Mouse (Mus musculus): ENCODE results near the gene Ubxn10. TPM values are rescaled to one million over a fixed set of nuclear protein-coding genes. Genes with fewer than 3 reads are reported as not detected.

The Ubxn10 gene
- polyA plus RNA-seq, 1 experiment from 2014 or later, result 10.3 TPM

- H3K27ac ChIP-seq (replicated peaks), result no peak overlapping the region
- H3K4me1 ChIP-seq, result no peaks in the 10 kb centered on the region
- no peak overlapping the region for H3K4me2 ChIP-seq (replicated peaks)
- H3K9me3 ChIP-seq (replicated peaks), result no peaks in the 10 kb centered on the region
- H3K9ac ChIP-seq, result no peak overlapping the region
- WGBS, result 64% methylated on average over 8 of the region's 8 CpGs
- no peak for ATAC-seq (ENCODE audit: insufficient number of reproducible peaks, low FRiP score, low TSS enrichment, low read depth)
- peaks cover 3% of the 10 kb centered on the region; the same call in 1 of the 2 replicates for H3K27me3 ChIP-seq
- H3K36me3 ChIP-seq, result no peaks in the 10 kb centered on the region
- H3K4me3 ChIP-seq (replicated peaks), result no peak overlapping the region
Observed at GRCm38 (mm10) chr4:138701111-138701510, 35.9 kb downstream of the Ubxn10 start.

GRCm38 (mm10) chr4:138700184-138700982 is 36.6 kb downstream of the Ubxn10 start:
- WGBS, result 23% methylated on average over 15 of the region's 15 CpGs

GRCm38 (mm10) chr4:138698296-138698695 is 38.7 kb downstream of the Ubxn10 start:
- 66% methylated on average over 2 of the region's 2 CpGs for WGBS

More at GRCm38 (mm10) chr4:138700184-138700982, 36.6 kb downstream of the Ubxn10 start:
- no peaks in the 10 kb centered on the region for H3K4me1 ChIP-seq
- no peak overlapping the region for H3K27ac ChIP-seq (replicated peaks)
- H3K4me2 ChIP-seq (replicated peaks), result no peak overlapping the region
- H3K27me3 ChIP-seq, result peaks cover 6% of the 10 kb centered on the region; the same call in 1 of the 2 replicates
- H3K9ac ChIP-seq, result no peak overlapping the region
- H3K36me3 ChIP-seq, result no peaks in the 10 kb centered on the region
- no peaks in the 10 kb centered on the region for H3K9me3 ChIP-seq (replicated peaks)
- no peak for ATAC-seq (ENCODE audit: insufficient number of reproducible peaks, low FRiP score, low TSS enrichment, low read depth)
- H3K4me3 ChIP-seq (replicated peaks), result no peak overlapping the region

DNA sequence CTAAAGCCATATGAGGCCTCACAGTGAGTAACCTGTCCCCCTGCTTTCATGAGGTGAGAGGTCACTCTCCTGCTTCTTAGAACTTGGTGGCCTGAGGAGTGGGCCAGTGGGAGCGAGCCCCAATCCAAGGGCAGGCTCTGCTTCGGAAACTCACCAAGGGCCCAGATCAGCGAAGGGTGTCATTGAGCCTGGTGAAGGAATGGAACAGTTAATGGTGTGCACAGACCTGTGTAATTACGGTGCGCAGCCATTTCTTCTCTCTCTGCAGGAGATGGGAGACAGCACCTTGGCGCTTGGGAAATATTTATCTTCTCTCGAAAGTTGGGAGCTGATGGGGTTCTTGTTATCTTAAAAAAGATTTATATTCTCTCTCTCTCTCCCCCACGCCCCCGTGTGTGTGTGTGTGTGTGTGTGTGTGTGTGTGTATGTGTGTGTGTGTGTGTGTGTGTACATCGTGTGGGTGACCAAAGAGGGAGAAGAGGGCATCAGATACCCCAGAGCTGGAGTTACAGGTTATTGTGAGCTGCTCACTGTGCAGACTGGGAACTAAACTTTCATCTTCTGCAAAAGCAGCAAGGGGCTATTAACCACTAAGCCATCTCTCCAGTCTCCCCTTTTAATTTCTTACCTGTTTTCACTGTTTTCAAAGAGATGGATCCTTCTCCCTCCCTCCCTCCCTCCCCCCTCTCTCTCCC is 39.7 kb downstream of the Ubxn10 start:
- H3K4me3 ChIP-seq (replicated peaks), result no peak overlapping the region
- no peak overlapping the region for H3K4me2 ChIP-seq (replicated peaks)
- H3K27me3 ChIP-seq, result peaks cover 28% of the 10 kb centered on the region
- no peaks in the 10 kb centered on the region for H3K9me3 ChIP-seq (replicated peaks)
- no peak overlapping the region for H3K9ac ChIP-seq
- no peaks in the 10 kb centered on the region for H3K4me1 ChIP-seq
- WGBS, result 34% methylated on average over 7 of the region's 10 CpGs
- H3K27ac ChIP-seq (replicated peaks), result no peak overlapping the region
- no peak for ATAC-seq (ENCODE audit: insufficient number of reproducible peaks, low FRiP score, low TSS enrichment, low read depth)
- no peaks in the 10 kb centered on the region for H3K36me3 ChIP-seq

More at GRCm38 (mm10) chr4:138698296-138698695, 38.7 kb downstream of the Ubxn10 start:
- Histone ChIP-seq H3K4me3 (replicated peaks) (no peak overlapping the region), H3K9ac (no peak overlapping the region), H3K27me3 (peaks cover 20% of the 10 kb centered on the region), H3K4me2 (replicated peaks) (no peak overlapping the region), H3K36me3 (no peaks in the 10 kb centered on the region), H3K9me3 (replicated peaks) (no peaks in the 10 kb centered on the region), H3K4me1 (no peaks in the 10 kb centered on the region), H3K27ac (replicated peaks) (no peak overlapping the region)
- no peak for ATAC-seq (ENCODE audit: insufficient number of reproducible peaks, low FRiP score, low TSS enrichment, low read depth)

GRCm38 (mm10) chr4:138696720-138697119 is 40.2 kb downstream of the Ubxn10 start:
- no peak overlapping the region for H3K9ac ChIP-seq
- 11% methylated on average over 7 of the region's 7 CpGs for WGBS

DNA sequence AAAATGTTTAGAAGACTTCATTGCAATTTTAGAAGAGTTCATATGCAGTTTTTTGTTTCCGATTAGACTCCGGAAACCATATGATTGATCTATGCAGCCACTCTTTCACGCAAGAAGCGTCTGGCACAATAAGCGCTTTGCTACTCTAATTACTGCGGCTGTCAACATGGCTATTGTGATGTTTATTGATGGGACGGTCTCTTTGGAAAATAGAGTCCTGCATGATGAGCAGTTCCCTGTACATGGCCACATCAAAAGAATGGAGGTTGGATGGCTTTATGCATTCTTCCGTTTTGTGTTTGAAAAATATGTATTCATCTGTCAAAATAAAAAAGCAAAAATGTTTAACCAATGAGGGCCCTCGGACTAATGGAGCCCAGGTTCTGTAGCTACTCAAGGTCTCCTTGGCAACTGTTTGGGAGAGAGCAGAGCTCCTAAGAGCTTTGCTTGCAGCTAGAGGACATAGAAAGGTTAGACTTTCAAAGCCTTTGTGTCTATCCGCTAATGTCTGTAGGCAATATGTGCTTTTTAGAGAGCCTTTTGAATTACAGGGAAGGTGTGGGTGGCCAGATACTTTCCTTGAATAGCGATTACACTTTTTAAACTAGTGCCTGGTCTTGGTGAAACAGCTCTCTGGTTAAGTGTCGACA is 43.8 kb downstream of the Ubxn10 start:
- H3K27me3 ChIP-seq, result peaks cover 65% of the 10 kb centered on the region
- H3K4me2 ChIP-seq (replicated peaks), result no peak overlapping the region
- 46% methylated on average over 12 of the region's 12 CpGs for WGBS
- no peak overlapping the region for H3K27ac ChIP-seq (replicated peaks)
- H3K9me3 ChIP-seq (replicated peaks), result no peaks in the 10 kb centered on the region
- H3K9ac ChIP-seq, result no peak overlapping the region
- no peak for ATAC-seq (ENCODE audit: insufficient number of reproducible peaks, low FRiP score, low TSS enrichment, low read depth)
- no peak overlapping the region for H3K4me3 ChIP-seq (replicated peaks)
- no peaks in the 10 kb centered on the region for H3K36me3 ChIP-seq
- no peaks in the 10 kb centered on the region for H3K4me1 ChIP-seq

More at GRCm38 (mm10) chr4:138696720-138697119, 40.2 kb downstream of the Ubxn10 start:
- ATAC-seq (ENCODE audit: insufficient number of reproducible peaks, low FRiP score, low TSS enrichment, low read depth), result no peak
- no peaks in the 10 kb centered on the region for H3K4me1 ChIP-seq
- H3K9me3 ChIP-seq (replicated peaks), result no peaks in the 10 kb centered on the region
- H3K4me2 ChIP-seq (replicated peaks), result no peak overlapping the region
- H3K27ac ChIP-seq (replicated peaks), result no peak overlapping the region
- no peaks in the 10 kb centered on the region for H3K36me3 ChIP-seq
- peaks cover 34% of the 10 kb centered on the region for H3K27me3 ChIP-seq
- H3K4me3 ChIP-seq (replicated peaks), result no peak overlapping the region

DNA sequence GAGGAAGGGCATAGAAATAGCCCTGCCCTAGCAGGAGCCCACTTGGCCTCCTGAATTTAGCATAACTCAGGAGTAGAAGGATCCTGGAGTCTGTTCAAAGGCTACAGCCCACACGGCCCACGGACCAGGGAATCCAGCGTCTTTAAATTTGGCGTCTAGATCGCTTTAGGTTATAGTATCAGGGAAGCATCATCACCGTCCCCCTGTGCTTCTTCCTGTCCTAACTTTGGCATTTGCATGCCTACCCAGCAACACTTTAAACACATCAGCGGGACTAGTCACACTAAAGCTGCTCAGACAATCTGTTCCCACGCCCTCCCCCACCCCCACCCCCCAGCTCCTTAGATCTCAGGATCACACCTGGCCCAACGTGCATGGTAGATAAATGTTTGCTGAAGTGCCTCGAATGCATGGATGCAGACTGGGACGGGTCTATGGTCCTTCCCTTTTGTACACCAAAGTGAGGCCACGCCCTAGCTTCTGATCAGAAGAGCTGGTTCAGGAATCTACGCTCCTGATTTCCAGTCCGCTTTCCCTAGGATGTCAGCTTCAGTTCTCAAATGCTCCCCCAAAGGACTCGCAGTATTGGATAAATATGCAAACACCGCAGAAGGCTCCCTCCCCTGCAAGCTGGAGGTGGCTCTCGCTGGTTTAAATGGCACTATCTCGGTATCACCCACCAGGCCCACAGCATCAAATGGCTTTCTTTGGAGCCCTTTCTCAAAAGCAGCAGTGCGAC is 45.4 kb downstream of the Ubxn10 start:
- no peak overlapping the region for H3K4me2 ChIP-seq (replicated peaks)
- no peaks in the 10 kb centered on the region for H3K9me3 ChIP-seq (replicated peaks)
- no peak overlapping the region for H3K27ac ChIP-seq (replicated peaks)
- no peak overlapping the region for H3K4me3 ChIP-seq (replicated peaks)
- H3K4me1 ChIP-seq, result no peaks in the 10 kb centered on the region
- ATAC-seq (ENCODE audit: insufficient number of reproducible peaks, low FRiP score, low TSS enrichment, low read depth), result no peak
- H3K27me3 ChIP-seq, result peaks cover 65% of the 10 kb centered on the region
- H3K36me3 ChIP-seq, result no peaks in the 10 kb centered on the region
- H3K9ac ChIP-seq, result no peak overlapping the region
- 14% methylated on average over 19 of the region's 19 CpGs for WGBS

DNA sequence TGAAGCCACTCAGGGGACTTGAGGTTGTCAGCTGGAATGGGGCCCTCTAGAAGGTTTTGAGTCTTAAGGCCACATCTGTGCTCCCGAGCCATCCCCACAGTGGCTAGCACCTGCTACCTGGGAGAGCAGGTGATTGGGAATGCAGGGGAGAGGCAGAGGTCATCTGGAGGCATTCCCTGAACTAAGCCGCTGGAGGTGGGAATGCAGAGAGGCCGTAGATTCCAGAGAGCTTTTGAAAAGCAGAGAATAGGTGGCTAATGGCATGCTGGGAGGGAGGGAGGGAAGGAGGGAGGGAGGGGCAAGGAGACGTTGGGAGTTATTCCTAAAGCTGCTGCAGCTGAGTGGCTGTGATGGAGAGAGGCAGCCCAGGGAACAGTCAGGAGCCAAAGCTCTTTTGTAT is 46.4 kb downstream of the Ubxn10 start:
- Histone ChIP-seq H3K4me3 (replicated peaks) (no peak overlapping the region), H3K36me3 (no peaks in the 10 kb centered on the region), H3K9ac (no peak overlapping the region), H3K27me3 (peaks cover 62% of the 10 kb centered on the region), H3K4me2 (replicated peaks) (no peak overlapping the region), H3K4me1 (no peaks in the 10 kb centered on the region), H3K27ac (replicated peaks) (no peak overlapping the region), H3K9me3 (replicated peaks) (no peaks in the 10 kb centered on the region)
- no peak for ATAC-seq (ENCODE audit: insufficient number of reproducible peaks, low FRiP score, low TSS enrichment, low read depth)
- WGBS, result 6% methylated on average over 4 of the region's 4 CpGs

GRCm38 (mm10) chr4:138689094-138689512 is 47.9 kb downstream of the Ubxn10 start:
- no peak overlapping the region for H3K4me2 ChIP-seq (replicated peaks)
- no peaks in the 10 kb centered on the region for H3K36me3 ChIP-seq
- 31% methylated on average over 3 of the region's 3 CpGs for WGBS
- no peak overlapping the region for H3K27ac ChIP-seq (replicated peaks)
- no peak for ATAC-seq (ENCODE audit: insufficient number of reproducible peaks, low FRiP score, low TSS enrichment, low read depth)
- H3K4me1 ChIP-seq, result no peaks in the 10 kb centered on the region
- H3K9me3 ChIP-seq (replicated peaks), result no peaks in the 10 kb centered on the region
- no peak overlapping the region for H3K4me3 ChIP-seq (replicated peaks)
- H3K9ac ChIP-seq, result no peak overlapping the region
- H3K27me3 ChIP-seq, result peaks cover 55% of the 10 kb centered on the region

DNA sequence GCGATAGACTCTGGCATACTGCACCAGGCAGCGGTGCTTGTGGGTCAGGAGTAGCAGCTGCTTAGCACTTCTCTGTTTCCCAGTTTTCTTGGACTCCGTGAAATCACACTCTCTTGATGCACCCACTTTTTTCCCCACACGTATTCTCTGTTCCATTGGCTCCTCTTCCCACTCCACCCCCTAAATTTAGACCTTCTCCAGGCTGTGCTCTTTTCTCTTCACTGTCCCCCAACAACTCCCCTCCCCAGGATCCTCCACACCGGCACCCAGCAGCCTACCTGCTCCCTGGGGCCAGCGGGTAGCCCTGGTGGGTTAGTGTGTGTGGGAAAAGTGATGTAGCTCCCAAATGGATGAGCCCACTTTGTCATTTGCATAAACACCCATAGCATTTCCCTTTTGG is 51.2 kb downstream of the Ubxn10 start:
- Histone ChIP-seq H3K27ac (replicated peaks) (no peak overlapping the region), H3K36me3 (no peaks in the 10 kb centered on the region), H3K9me3 (replicated peaks) (no peaks in the 10 kb centered on the region), H3K4me3 (replicated peaks) (no peak overlapping the region), H3K4me2 (replicated peaks) (no peak overlapping the region), H3K9ac (no peak overlapping the region), H3K4me1 (no peaks in the 10 kb centered on the region), H3K27me3 (peaks cover 25% of the 10 kb centered on the region)
- WGBS, result 73% methylated on average over 6 of the region's 6 CpGs
- no peak for ATAC-seq (ENCODE audit: insufficient number of reproducible peaks, low FRiP score, low TSS enrichment, low read depth)

DNA sequence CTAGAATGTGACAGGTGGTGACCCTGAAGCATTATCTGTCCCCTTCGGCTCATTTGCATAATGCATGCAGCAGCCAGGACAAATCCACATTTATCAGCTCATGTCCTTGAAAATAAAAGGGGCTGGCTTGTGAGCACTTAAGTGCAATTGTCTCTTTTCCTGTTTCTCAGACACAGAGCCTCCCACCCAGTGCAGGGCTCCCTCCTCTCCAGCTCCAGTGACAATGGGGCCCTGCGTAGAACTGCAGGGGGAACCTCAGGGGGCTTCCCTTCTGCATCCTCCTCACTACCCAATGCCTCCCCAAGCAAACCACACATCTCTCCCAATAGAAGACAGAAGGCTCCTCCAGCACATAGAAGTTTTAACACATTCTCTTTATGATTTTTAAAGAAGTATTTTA is 54.2 kb downstream of the Ubxn10 start:
- H3K9ac ChIP-seq, result no peak overlapping the region
- ATAC-seq (ENCODE audit: insufficient number of reproducible peaks, low FRiP score, low TSS enrichment, low read depth), result no peak
- H3K4me2 ChIP-seq (replicated peaks), result no peak overlapping the region
- 0 out of 2 replicates have a peak, but pooled peaks cover 3% of the 10 kb centered on the region for H3K27me3 ChIP-seq
- 59% methylated on average over 2 of the region's 2 CpGs for WGBS
- no peaks in the 10 kb centered on the region for H3K36me3 ChIP-seq
- no peaks in the 10 kb centered on the region for H3K9me3 ChIP-seq (replicated peaks)
- H3K4me1 ChIP-seq, result no peaks in the 10 kb centered on the region
- no peak overlapping the region for H3K4me3 ChIP-seq (replicated peaks)
- no peak overlapping the region for H3K27ac ChIP-seq (replicated peaks)
